Mouse (Mus musculus): ENCODE results near the gene Slc35f4.

The Slc35f4 gene

GRCm38 (mm10) chr14:49525931-49526291 is at the start of gene Slc35f4:
Slc35f4 (minus strand) TSS chr14:49526046.
- no peak for DNase-seq (ENCODE audit: low spot score)

DNA sequence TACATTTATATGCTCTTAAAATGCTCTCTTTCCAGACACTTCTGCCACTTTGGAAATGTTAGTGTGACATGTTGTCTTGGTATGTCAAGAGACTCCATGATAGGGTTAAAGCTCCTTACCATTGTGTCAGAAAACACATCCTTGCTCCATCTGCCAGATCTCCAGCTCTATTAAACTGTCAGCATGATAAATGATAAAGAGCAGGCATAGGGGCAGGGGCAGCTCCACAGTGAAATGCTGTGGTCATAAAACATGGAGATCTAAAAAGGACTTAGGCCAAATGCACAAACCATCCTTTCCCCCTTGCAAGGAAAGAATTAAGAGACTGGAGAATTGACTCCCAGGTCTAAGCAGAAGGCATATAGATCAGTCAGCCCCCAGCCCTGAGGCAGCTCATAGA is 42.5 kb upstream of the Slc35f4 start:
- peak; percentile 11 for DNase-seq (ENCODE audit: low spot score)

DNA sequence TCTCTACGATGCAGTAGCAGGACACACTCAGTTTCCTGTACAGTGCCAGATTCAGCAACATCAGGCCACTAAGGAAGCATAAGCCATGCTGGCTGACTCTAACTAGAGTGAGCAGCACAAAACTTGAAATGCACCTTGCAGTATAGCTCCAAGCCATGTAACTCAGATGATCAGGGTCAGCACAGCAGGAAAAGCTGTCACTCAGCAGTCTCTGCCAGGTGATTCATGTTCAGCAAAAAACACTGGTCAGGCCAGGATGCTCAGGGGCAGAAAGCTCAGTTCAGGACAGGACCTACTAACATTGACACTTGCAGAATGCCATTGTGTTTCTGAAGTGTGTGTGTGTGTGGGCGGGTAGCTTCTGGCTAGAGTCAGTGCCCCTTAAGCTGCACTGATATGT is 34.9 kb upstream of the Slc35f4 start:
- DNase-seq (ENCODE audit: low spot score): no peak

DNA sequence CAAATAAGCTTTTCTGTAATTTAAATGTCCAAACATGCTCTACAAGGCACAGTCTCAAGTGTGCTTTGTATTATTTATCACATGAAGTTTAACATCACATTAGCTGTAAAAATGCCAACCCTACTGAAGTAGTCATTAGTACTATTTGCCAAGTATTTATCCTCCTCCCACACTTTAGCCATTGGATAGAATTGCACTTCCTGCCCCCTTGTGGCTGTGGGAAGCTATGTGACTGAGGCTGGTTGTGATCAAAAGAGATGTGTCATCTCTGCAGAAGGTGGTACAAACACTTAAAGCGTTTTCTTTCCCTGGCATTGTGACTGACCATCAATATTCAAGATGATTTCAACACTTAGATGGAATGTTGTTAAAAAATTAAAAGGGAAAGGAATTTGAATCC is 14.3 kb upstream of the Slc35f4 start:
- DNase-seq (ENCODE audit: low spot score): no peak

DNA sequence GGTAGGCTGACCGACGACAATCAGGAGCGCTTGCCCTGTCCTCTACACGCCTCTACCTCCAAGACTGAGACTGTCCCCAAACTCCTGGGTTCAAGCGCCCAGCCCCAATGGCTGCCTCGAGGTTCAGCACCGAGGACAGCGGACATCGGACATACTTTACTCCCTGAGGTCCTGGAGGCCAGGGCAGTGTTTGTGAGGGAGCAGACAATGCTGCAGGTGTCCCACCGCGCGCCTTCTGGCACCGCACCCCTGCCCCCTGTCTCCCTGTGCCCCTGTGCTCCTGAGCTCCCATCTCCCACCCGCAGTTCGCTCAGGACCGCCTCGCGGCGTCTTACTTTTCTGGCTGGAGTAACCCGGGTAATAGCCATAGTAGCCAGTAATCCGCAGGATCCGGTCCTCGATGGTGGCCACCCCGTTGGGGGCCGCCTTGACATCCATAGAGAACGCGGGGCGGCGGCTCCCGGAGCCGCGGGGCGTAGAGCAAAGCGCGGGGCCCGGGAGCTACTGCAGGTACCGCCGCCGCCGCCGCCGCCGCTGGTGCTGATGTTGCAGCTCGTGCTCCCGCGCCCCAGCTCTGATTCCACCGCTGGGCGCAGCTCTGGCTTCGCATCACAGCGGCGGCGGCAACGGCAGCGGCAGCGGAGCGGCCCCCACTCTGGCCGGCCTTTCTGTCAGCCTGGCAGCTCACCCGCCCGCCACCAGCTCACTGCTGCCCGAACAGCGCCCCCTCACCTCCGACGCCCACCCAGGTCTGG is 493 bp downstream of the Slc35f4 start:
- peak; percentile 79 for DNase-seq (ENCODE audit: low spot score)

- no peak for DNase-seq (ENCODE audit: low spot score)
These were observed 1.2 kb downstream of the Slc35f4 start for GRCm38 (mm10) chr14:49524665-49525064.

GRCm38 (mm10) chr14:49515096-49515665 is 10.7 kb downstream of the Slc35f4 start:
- no peak for DNase-seq (ENCODE audit: low spot score)

DNA sequence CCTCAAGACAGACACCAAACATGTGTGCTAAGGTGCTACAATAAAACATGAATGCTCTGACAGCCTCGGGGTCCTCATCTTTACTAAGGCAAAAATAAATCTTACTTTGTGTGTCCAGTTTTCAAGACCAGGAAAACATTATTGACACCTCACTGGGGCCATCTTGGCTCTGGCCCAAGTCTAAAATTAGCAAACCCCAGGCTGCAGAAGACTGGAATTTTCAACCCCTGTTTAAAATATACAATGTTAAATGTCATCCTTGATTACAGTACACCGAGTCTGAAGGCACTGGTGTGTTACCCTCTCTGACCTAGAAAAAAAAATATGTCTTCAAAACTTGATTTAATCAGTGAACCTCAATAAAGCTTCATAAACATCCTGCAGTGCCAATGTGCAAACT is 11.7 kb downstream of the Slc35f4 start:
- no peak for DNase-seq (ENCODE audit: low spot score)

GRCm38 (mm10) chr14:49495192-49495591 is 30.7 kb downstream of the Slc35f4 start:
- DNase-seq (ENCODE audit: low spot score): no peak

GRCm38 (mm10) chr14:49493793-49494192 is 32.1 kb downstream of the Slc35f4 start:
- DNase-seq (ENCODE audit: low spot score): no peak

DNA sequence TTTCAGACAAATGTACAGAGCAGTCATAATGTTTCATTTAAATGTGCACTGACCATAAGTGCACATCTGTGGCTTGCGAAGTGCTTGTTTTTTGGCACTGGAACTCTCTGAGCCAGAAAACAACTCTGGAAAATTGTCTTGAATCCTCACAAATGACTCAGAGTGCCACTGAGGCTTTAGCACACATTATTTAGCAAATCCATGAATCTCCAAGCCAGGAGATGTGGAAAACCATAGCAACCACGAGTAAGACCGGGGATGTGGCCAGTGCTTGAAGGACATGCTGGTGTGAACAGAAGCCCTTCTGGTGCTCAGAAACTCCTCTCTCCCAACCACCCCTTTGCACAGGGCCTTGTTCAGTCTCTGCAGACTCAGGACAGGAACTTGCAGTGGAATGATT is 33.3 kb downstream of the Slc35f4 start:
- DNase-seq (ENCODE audit: low spot score): no peak

DNA sequence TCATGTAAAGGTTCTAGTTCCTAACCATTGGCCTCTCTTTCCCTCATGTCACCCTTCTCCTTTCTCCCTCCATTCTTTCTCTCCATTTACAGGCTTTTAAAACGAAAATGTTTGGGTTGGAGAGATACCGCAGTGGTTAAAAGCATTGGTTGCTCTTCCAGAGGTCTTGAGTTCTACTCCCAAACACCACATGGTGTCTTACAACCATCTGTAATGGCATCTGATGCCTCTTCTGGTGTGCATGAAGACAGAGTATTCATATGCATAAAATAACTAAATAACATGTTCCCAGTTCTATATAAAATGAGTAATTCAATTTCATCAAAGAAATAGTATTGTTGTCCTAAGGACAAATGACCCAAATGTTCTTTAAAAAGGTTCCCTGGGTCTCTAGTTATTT is 49.2 kb downstream of the Slc35f4 start:
- DNase-seq (ENCODE audit: low spot score): no peak

- no peak for DNase-seq (ENCODE audit: low spot score)
These were observed 64.1 kb downstream of the Slc35f4 start for GRCm38 (mm10) chr14:49461761-49462160.

- no peak for DNase-seq (ENCODE audit: low spot score)
These were observed 65.0 kb downstream of the Slc35f4 start for GRCm38 (mm10) chr14:49460799-49461198.

GRCm38 (mm10) chr14:49454283-49454914 is 71.4 kb downstream of the Slc35f4 start:
- no peak for DNase-seq (ENCODE audit: low spot score)

- no peak for DNase-seq (ENCODE audit: low spot score)
These were observed 72.1 kb downstream of the Slc35f4 start for GRCm38 (mm10) chr14:49453782-49454181.

GRCm38 (mm10) chr14:49447669-49448068 is 78.2 kb downstream of the Slc35f4 start:
- DNase-seq (ENCODE audit: low spot score): no peak

GRCm38 (mm10) chr14:49446461-49446860 is 79.4 kb downstream of the Slc35f4 start:
- no peak for DNase-seq (ENCODE audit: low spot score)

GRCm38 (mm10) chr14:49436811-49437210 is 89.0 kb downstream of the Slc35f4 start:
- DNase-seq (ENCODE audit: low spot score): no peak

- DNase-seq (ENCODE audit: low spot score): no peak
These were observed 94.0 kb downstream of the Slc35f4 start for GRCm38 (mm10) chr14:49431821-49432220.

GRCm38 (mm10) chr14:49392482-49392881 is 133.4 kb downstream of the Slc35f4 start:
- no peak for DNase-seq (ENCODE audit: low spot score)

GRCm38 (mm10) chr14:49362161-49362560 is 163.7 kb downstream of the Slc35f4 start:
- no peak for DNase-seq (ENCODE audit: low spot score)

- no peak for DNase-seq (ENCODE audit: low spot score)
These were observed 170.3 kb downstream of the Slc35f4 start for GRCm38 (mm10) chr14:49355561-49355960.

- DNase-seq (ENCODE audit: low spot score): peak; percentile 14
These were observed 177.0 kb downstream of the Slc35f4 start for GRCm38 (mm10) chr14:49348897-49349250.

All from yolk sac, embryonic 10.5 days (tissue).